Mouse (Mus musculus): ENCODE results near the gene Ttll13. TPM values are rescaled to one million over a fixed set of nuclear protein-coding genes. Genes with fewer than 3 reads are reported as not detected.

Ttll13 gene
- total and polyA plus RNA-seq, 2 experiments from 2014 or later = 0.48 to 1.4 TPM

DNA sequence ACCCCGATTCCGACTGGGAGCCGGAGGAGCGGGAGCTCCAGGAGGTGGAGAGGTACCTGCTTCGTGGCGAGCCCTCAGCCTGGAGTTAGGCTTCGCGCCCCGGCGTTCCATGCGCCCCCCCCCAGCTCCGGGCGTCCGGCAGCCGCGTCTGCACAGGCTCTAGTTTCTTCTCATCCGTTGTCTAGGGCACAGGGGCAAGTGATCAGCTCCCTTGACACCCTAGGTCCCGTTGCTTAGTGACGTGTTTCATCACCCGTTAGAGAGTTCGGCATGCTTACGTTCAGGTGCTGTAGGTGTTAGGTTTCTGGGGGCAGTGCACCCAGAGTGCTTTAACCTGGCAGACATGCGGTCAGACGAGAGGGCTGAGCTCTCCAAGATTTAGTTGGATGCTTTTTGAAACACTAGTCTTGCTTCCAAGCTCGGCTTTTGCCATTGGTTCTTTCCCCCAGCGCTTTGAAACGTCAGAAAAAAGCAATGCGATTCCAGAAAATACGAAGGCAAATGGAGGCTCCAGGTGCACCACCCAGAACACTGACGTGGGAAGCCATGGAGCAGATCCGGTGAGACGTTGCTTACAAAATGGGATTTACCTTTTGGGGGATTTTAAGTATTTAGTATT, 15.3 kb downstream of the Ttll13 start:
- Histone ChIP-seq H3K27ac (ENCODE audit: low read depth, low read length) (peak overlapping the region; percentile 82), H3K9ac (peak overlapping the region; percentile 78), H3K36me3 (ENCODE audit: insufficient read depth) (peaks cover 26% of the 10 kb centered on the region), H3K9me3 (ENCODE audit: low read length) (no peaks in the 10 kb centered on the region), H3K4me3 (ENCODE audit: low read depth, low read length) (peak overlapping the region; percentile 67), H3K4me2 (ENCODE audit: low read depth) (peak overlapping the region; percentile 76), H3K27me3 (ENCODE audit: insufficient read depth, low read length) (peaks cover 19% of the 10 kb centered on the region), H3K4me1 (ENCODE audit: insufficient read depth) (peaks cover 7% of the 10 kb centered on the region)
- WGBS = 1% methylated on average over 32 of the region's 32 CpGs
- DNase-seq (peak; percentile 72), ATAC-seq (peak; percentile 66)
- TF ChIP-seq CTCF (IDR thresholded peaks at IDR 0.05; ENCODE audit: low read depth) = no peak

DNA sequence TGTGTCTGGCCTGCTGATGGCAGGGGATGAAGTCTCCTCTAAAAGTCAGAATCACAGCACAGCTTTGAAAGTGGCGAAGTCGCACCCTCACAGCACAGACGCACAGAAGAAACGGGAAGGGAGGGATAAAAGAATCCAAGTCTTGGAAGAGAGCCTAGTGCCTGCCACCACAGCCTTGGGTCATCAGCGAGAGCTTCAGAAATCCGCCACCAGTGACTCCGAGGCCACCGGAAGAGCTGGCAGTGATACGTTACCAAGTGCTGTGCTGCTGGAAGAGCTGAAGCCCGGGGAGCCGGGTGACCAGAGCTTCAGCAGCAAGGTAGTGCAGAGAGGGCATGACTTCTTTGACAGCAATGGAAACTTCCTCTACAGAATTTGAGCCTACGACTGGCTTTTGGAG, 18.4 kb downstream of the Ttll13 start:
- H3K36me3 ChIP-seq (ENCODE audit: insufficient read depth) = peaks cover 33% of the 10 kb centered on the region
- no peak overlapping the region for H3K4me2 ChIP-seq (ENCODE audit: low read depth)
- H3K27me3 ChIP-seq (ENCODE audit: insufficient read depth, low read length) = 0 out of 2 replicates have a peak, but pooled peaks cover 4% of the 10 kb centered on the region
- no peak for TF ChIP-seq CTCF (IDR thresholded peaks at IDR 0.05; ENCODE audit: low read depth)
- peaks cover 13% of the 10 kb centered on the region for H3K4me1 ChIP-seq (ENCODE audit: insufficient read depth)
- H3K9ac ChIP-seq = no peak overlapping the region
- ATAC-seq (no peak), DNase-seq (no peak)
- no peak overlapping the region for H3K27ac ChIP-seq (ENCODE audit: low read depth, low read length)
- H3K4me3 ChIP-seq (ENCODE audit: low read depth, low read length) = no peak overlapping the region
- 93% methylated on average over 12 of the region's 12 CpGs for WGBS
- H3K9me3 ChIP-seq (ENCODE audit: low read length) = no peaks in the 10 kb centered on the region

DNA sequence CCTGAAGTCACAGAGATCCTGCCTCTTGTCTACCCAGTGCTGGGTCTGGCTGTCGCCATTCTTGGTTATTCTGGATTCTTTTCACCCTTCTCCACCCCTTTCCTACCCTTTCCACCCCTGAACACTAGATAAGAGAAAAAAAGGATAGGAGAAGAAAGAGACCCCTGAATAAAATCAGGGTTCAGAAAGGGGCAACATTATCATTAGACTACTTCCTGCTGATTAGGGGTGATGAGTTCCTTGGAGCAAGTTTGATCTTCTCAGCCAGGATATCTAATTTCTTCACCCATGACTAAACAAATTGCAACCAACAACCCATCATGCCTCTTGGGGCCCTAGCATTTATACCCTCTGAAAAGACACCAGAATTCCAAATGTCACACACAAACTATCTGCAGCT, 21.6 kb downstream of the Ttll13 start:
- WGBS = 81% methylated on average over 1 of the region's 1 CpGs
- Histone ChIP-seq H3K36me3 (ENCODE audit: insufficient read depth) (peaks cover 33% of the 10 kb centered on the region), H3K27me3 (ENCODE audit: insufficient read depth, low read length) (no peaks in the 10 kb centered on the region), H3K9me3 (ENCODE audit: low read length) (no peaks in the 10 kb centered on the region), H3K4me3 (ENCODE audit: low read depth, low read length) (no peak overlapping the region), H3K27ac (ENCODE audit: low read depth, low read length) (no peak overlapping the region), H3K4me2 (ENCODE audit: low read depth) (no peak overlapping the region), H3K4me1 (ENCODE audit: insufficient read depth) (peaks cover 20% of the 10 kb centered on the region), H3K9ac (no peak overlapping the region)
- TF ChIP-seq CTCF (IDR thresholded peaks at IDR 0.05; ENCODE audit: low read depth) = no peak
- ATAC-seq = no peak
- DNase-seq = no peak

DNA sequence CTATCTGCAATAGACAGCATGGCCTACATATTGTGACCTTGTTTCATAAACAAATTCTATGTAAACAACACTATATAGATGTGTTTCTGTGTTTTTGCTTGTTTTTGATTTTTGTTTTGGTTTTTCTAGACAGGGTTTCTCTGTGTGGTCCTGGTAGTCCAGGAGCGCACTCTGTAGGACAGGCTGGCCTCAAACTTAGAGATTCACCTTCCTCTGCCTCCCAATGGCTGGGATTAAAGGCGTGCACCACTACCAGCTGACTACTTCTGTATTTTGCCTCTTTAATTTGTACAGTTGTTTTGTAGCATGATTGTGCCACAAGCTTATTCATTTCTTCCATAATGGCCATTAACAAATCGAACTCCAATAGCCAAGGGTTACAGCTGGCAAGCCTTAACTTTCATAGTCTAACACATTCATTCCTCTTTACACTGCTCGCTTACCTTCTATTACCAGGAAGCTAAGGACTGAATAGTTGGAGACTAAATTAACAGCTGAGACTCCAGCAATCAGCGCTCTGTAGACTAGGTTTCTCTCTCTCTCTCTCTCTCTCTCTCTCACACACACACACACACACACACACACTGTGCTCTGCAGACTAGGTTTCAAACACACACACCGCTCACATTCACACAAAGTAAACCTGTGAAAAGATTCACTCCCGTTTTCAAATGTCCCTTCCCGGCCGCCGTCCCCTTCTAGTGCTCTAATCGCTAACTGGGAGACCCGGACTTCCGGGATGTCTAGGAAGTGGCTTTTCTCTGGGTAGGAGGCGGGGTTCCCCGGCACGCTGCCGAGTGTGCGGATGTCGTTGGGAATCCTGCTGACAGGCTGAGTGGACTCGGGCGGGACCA, 22.9 kb downstream of the Ttll13 start, which contains the start of gene Vps33b:
TSS of gene Vps33b (plus strand) at position 753 of the 854 bp plus-strand sequence.
- no peaks in the 10 kb centered on the region for H3K27me3 ChIP-seq (ENCODE audit: insufficient read depth, low read length)
- peaks cover 20% of the 10 kb centered on the region for H3K4me1 ChIP-seq (ENCODE audit: insufficient read depth)
- H3K36me3 ChIP-seq (ENCODE audit: insufficient read depth) = peaks cover 38% of the 10 kb centered on the region
- ATAC-seq (peak; percentile 95), DNase-seq (peak; percentile 94)
- H3K9ac ChIP-seq = peak within 1 kb of the TSS; percentile 81
- H3K4me2 ChIP-seq (ENCODE audit: low read depth) = peak within 1 kb of the TSS; percentile 90
- WGBS = 3% methylated on average over 21 of the region's 21 CpGs
- H3K27ac ChIP-seq (ENCODE audit: low read depth, low read length) = peak within 1 kb of the TSS; percentile 81
- no peak for TF ChIP-seq CTCF (IDR thresholded peaks at IDR 0.05; ENCODE audit: low read depth)
- no peaks in the 10 kb centered on the region for H3K9me3 ChIP-seq (ENCODE audit: low read length)
- peak within 1 kb of the TSS; percentile 78 for H3K4me3 ChIP-seq (ENCODE audit: low read depth, low read length)

DNA sequence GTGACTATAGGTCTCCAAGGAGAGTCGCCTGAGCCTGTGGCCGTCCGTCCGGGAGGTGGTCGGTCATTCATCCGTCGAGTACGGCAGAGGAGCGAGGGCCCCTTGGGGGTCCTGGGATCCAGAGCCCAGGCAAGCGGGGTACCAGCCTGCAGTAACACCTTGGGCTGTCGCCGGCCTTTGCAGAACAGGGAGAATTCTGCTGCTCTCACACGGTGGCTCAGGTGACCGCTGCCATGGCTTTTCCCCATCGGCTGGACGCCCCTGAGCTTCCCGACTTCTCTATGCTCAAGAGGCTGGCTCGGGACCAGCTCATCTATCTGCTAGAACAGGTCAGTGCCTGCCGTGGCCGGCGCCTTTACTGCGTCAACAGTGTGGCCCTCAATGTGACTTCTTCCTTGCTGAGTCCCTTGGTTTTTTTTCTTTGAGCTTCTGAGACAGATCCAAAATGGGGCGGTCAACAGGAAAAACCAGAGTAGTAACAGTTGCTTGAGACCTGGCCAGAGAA, 23.6 kb downstream of the Ttll13 start:
- Histone ChIP-seq H3K27ac (ENCODE audit: low read depth, low read length) (peak overlapping the region; percentile 81), H3K4me2 (ENCODE audit: low read depth) (peak overlapping the region; percentile 90), H3K27me3 (ENCODE audit: insufficient read depth, low read length) (no peaks in the 10 kb centered on the region), H3K36me3 (ENCODE audit: insufficient read depth) (peaks cover 38% of the 10 kb centered on the region), H3K4me1 (ENCODE audit: insufficient read depth) (peaks cover 20% of the 10 kb centered on the region), H3K9ac (peak overlapping the region; percentile 81), H3K4me3 (ENCODE audit: low read depth, low read length) (peak overlapping the region; percentile 78), H3K9me3 (ENCODE audit: low read length) (peaks cover 3% of the 10 kb centered on the region; the same call in 1 of the 2 replicates)
- DNase-seq (no peak), ATAC-seq (peak; percentile 59)
- TF ChIP-seq CTCF (IDR thresholded peaks at IDR 0.05; ENCODE audit: low read depth) = no peak
- WGBS = 4% methylated on average over 23 of the region's 23 CpGs

DNA sequence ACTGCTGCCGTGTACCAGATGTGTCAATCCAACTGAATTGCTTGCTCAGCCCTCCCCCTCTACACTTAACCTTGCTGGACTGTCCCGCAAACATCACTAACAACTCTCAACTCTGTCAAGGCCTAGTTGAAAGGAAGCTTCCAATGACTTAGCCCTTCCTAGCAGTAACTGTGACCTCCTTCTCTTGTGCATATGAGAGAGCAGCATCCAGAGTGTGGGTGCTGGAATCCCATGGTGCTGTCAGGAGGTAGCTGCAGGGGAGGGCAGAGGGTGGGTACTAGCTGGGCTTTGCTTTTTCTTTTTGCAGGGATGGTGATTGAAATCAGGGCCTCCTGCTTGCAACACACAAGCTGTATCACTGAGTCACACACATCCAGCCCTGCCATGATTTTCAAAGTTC, 27.3 kb downstream of the Ttll13 start:
- WGBS = 98% methylated on average over 2 of the region's 2 CpGs
- no peak overlapping the region for H3K27ac ChIP-seq (ENCODE audit: low read depth, low read length)
- H3K9me3 ChIP-seq (ENCODE audit: low read length) = peaks cover 6% of the 10 kb centered on the region; the same call in 1 of the 2 replicates
- no peaks in the 10 kb centered on the region for H3K27me3 ChIP-seq (ENCODE audit: insufficient read depth, low read length)
- H3K4me3 ChIP-seq (ENCODE audit: low read depth, low read length) = no peak overlapping the region
- H3K4me1 ChIP-seq (ENCODE audit: insufficient read depth) = peaks cover 20% of the 10 kb centered on the region
- H3K36me3 ChIP-seq (ENCODE audit: insufficient read depth) = peaks cover 50% of the 10 kb centered on the region
- no peak for TF ChIP-seq CTCF (IDR thresholded peaks at IDR 0.05; ENCODE audit: low read depth)
- no peak for DNase-seq
- ATAC-seq = no peak
- no peak overlapping the region for H3K4me2 ChIP-seq (ENCODE audit: low read depth)
- H3K9ac ChIP-seq = no peak overlapping the region
